Mouse (Mus musculus) liver, postnatal 0 days (tissue): ENCODE data around the gene Rab20. TPM values are rescaled to one million over a fixed set of nuclear protein-coding genes. Genes with fewer than 3 reads are reported as not detected.

ENCODE experiments used
- ATAC-seq: fragments of 200-750 bp; cut with Nextera tagmentation; 2 replicates; pipeline ENCODE4 v1.8.0; 2017; ENCODE audit warnings: mild to moderate bottlenecking, moderate library complexity
- DNase-seq: peaks from one replicate; pipeline ENCODE4 v3.0.0-alpha.2; 2016
- H3K27ac ChIP-seq: fragments of 300-500 bp; sonication (generic); 2 replicates; pipeline ENCODE4 v1.5.1; 2014; ENCODE audit warnings: antibody characterized with exemption, moderate library complexity, mild to moderate bottlenecking, low read depth
- H3K27me3 ChIP-seq: fragments of 300-500 bp; sonication (generic); 2 replicates; pipeline ENCODE4 v1.6.1; 2014; ENCODE audit warnings: low read length, control low read depth, mixed read lengths; ENCODE audit not compliant: insufficient read depth
- H3K36me3 ChIP-seq: fragments of 300-500 bp; sonication (generic); replicated peaks from 2 replicates; pipeline ENCODE4 v1.6.1; 2014; ENCODE audit warnings: mild to moderate bottlenecking, control low read depth, low read length, moderate library complexity, mixed read lengths; ENCODE audit not compliant: insufficient read depth
- H3K4me1 ChIP-seq: fragments of 300-500 bp; sonication (generic); 2 replicates; pipeline ENCODE4 v1.6.1; 2014; ENCODE audit warnings: antibody characterized with exemption, mild to moderate bottlenecking, control low read depth; ENCODE audit not compliant: insufficient read depth
- H3K4me2 ChIP-seq: fragments of 300-500 bp; sonication (generic); 2 replicates; pipeline ENCODE4 v1.6.1; 2014; ENCODE audit warnings: low read depth, mild to moderate bottlenecking, low read length, moderate library complexity, mixed read lengths
- H3K4me3 ChIP-seq: fragments of 300-500 bp; sonication (generic); 2 replicates; pipeline ENCODE4 v1.5.1; 2014; ENCODE audit warnings: low read depth, low read length
- H3K9ac ChIP-seq: fragments of 300-500 bp; sonication (generic); replicated peaks from 2 replicates; pipeline ENCODE4 v1.6.1; 2014; ENCODE audit warnings: mild to moderate bottlenecking, moderate library complexity
- H3K9me3 ChIP-seq: fragments of 300-500 bp; sonication (generic); 2 replicates; pipeline ENCODE4 v1.6.1; 2016; ENCODE audit warnings: mild to moderate bottlenecking, control low read depth, low read length, mixed read lengths
- CTCF ChIP-seq: sonication (generic); IDR thresholded peaks from 2 replicates; pipeline ENCODE4 v1.5.1; 2016; ENCODE audit warnings: antibody characterized with exemption, low read depth
- EP300 ChIP-seq: IDR thresholded peaks from 2 replicates; pipeline ENCODE4 v1.6.1; 2016; ENCODE audit warnings: antibody characterized with exemption, low read depth, mild to moderate bottlenecking
- WGBS: fragments of 180-500 bp; shearing (Covaris S2); extraction: QIAGEN DNeasy Blood & Tissue Kit; methylation state at CpG from one replicate; pipeline ENCODE4 v1.1.7; 2014; ENCODE audit not compliant: insufficient replicate concordance; 5-methylcytosine and 5-hydroxymethylcytosine counted together
- polyA plus RNA-seq: library from polyadenylated mRNA; unstranded; fragments of >200 nt; fragmentation: Nextera tagmentation; extraction: Ambion mirVana; gene quantifications from 2 replicates; pipeline ENCODE4 v1.2.1, GENCODE M21; 2015

The Rab20 gene
- polyA plus RNA-seq, 1 experiment from 2014 or later, result 10.7 TPM

GRCm38 (mm10) chr8:11445790-11446189, 32.7 kb downstream of the Rab20 start:
- 86% methylated on average over 13 of the region's 13 CpGs for WGBS
- Histone ChIP-seq H3K4me1 (peaks cover under 1% of the 10 kb centered on the region; the same call in 1 of the 2 replicates), H3K4me2 (no peak overlapping the region), H3K36me3 (peaks cover 2% of the 10 kb centered on the region), H3K27me3 (no peaks in the 10 kb centered on the region), H3K4me3 (no peak overlapping the region), H3K27ac (no peak overlapping the region), H3K9ac (no peak overlapping the region), H3K9me3 (no peaks in the 10 kb centered on the region)
- TF ChIP-seq EP300 (no peak), CTCF (no peak)
- ATAC-seq (no peak), DNase-seq (no peak)

DNA sequence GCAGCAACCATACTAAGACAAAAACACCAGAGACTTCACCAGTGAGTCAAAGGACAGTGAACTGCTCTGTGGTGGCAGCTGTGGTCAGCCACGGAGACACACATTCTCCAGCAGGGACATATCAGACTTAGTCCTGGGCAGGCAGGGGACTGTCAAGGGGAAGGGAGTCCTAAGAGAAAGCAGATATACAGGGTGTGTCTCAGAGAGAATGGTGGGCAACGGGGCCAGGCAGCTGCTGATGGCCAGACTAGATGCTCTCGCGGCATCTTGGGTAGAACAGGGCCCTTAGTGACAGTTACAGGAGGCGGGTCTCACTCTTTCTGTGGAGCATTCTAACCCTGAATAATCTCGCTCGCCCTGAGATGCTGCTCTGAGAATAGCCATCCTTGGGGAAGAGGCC, 34.3 kb downstream of the Rab20 start:
- TF ChIP-seq CTCF, result no peak
- TF ChIP-seq EP300, result no peak
- H3K4me2 ChIP-seq, result 0 out of 2 replicates have a peak overlapping the region, but pooled peaks have one; percentile 14
- peak; percentile 57 for ATAC-seq
- no peaks in the 10 kb centered on the region for H3K4me1 ChIP-seq
- 61% methylated on average over 7 of the region's 7 CpGs for WGBS
- DNase-seq, result no peak
- H3K9ac ChIP-seq, result no peak overlapping the region
- no peak overlapping the region for H3K4me3 ChIP-seq
- H3K9me3 ChIP-seq, result no peaks in the 10 kb centered on the region
- peaks cover 2% of the 10 kb centered on the region for H3K36me3 ChIP-seq
- H3K27me3 ChIP-seq, result no peaks in the 10 kb centered on the region
- no peak overlapping the region for H3K27ac ChIP-seq

DNA sequence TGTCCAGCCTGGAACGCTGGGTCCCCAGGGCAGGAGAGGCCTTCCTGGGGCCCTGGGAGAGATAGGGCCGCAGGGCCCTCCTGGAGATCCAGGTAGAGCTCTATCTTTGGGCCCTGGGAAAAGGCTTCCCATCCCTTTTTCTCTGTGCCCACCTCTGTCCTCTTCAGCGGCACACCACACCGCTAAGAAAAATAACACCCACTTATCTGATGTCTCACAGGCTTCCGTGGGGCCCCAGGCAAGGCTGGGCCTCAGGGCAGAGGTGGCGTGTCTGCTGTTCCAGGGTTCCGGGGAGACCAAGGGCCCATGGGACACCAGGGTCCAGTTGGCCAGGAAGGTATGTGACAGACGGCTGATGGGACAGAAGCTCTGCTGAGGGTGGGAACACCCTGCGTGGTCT, 34.9 kb downstream of the Rab20 start:
- DNase-seq (no peak), ATAC-seq (peak; percentile 60)
- Histone ChIP-seq H3K9me3 (no peaks in the 10 kb centered on the region), H3K4me1 (no peaks in the 10 kb centered on the region), H3K27me3 (no peaks in the 10 kb centered on the region), H3K4me3 (no peak overlapping the region), H3K36me3 (peaks cover under 1% of the 10 kb centered on the region), H3K27ac (no peak overlapping the region), H3K9ac (no peak overlapping the region), H3K4me2 (no peak overlapping the region)
- WGBS, result 55% methylated on average over 9 of the region's 9 CpGs
- TF ChIP-seq CTCF, result no peak
- no peak for TF ChIP-seq EP300

DNA sequence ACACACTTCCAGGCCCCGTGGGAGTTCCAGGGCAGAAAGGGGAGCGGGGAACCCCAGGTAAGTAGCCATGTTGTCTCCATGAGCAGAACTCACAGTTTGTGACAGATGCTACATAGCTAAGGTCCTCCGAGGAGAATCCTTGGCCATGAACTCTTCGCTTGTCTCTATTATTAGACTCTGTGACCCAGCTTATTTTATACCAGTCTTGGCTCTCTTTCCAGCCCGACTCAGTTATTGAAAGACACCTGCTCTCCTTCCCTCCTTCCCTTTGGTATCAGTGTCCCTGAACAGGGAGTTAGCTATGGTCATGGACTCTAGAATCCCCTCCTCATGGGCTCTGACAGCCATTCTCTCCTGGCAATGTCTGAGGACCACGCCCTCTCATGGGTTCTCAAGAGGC, 37.2 kb downstream of the Rab20 start:
- Histone ChIP-seq H3K9me3 (no peaks in the 10 kb centered on the region), H3K4me1 (no peaks in the 10 kb centered on the region), H3K9ac (no peak overlapping the region), H3K4me3 (no peak overlapping the region), H3K27me3 (no peaks in the 10 kb centered on the region), H3K27ac (no peak overlapping the region), H3K36me3 (no peaks in the 10 kb centered on the region; the same call in none of the 2 replicates), H3K4me2 (no peak overlapping the region)
- TF ChIP-seq CTCF (no peak), EP300 (no peak)
- 79% methylated on average over 6 of the region's 6 CpGs for WGBS
- DNase-seq (no peak), ATAC-seq (no peak)

DNA sequence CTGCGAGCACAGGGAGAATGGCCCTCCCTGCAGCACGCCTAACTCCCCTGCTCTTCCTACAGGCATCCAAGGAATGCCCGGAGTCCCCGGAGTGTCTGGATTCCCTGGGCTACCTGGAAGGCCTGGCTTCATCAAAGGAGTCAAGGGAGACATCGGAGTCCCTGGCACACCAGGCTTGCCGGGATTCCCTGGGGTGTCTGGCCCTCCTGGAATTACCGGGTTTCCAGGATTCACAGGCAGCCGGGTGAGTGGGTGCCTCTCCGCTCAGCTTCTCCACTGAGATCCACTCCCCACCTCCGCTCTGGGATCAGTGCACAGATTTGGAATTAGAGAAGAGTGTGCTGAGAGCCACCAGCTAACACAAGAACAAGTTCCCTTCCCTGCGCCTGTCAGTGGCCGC, 40.6 kb downstream of the Rab20 start:
- TF ChIP-seq EP300 (no peak), CTCF (no peak)
- no peak for ATAC-seq
- DNase-seq, result no peak
- WGBS, result 77% methylated on average over 12 of the region's 12 CpGs
- H3K36me3 ChIP-seq, result no peaks in the 10 kb centered on the region
- no peaks in the 10 kb centered on the region for H3K9me3 ChIP-seq
- no peak overlapping the region for H3K9ac ChIP-seq
- no peak overlapping the region for H3K27ac ChIP-seq
- no peak overlapping the region for H3K4me3 ChIP-seq
- H3K27me3 ChIP-seq, result no peaks in the 10 kb centered on the region
- no peak overlapping the region for H3K4me2 ChIP-seq
- H3K4me1 ChIP-seq, result no peaks in the 10 kb centered on the region

DNA sequence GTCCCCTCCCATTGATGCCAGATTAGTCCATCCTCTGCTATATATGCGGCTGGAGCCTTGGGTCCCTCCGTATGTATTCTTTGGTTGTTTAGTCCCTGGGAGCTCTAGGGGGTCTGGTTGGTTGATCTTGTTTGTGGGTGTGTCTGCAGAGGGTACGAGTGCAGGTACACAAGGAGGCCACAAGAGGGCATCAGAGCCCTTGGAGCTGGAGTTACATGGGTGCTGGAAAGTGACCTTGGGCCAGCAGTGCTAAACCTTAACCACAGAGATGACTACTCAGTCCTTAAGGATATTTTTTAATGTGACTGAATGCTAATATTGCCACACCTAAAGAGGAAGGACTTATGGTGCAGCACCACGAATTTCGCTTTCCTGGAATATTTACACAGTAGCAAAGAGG, 47.8 kb downstream of the Rab20 start:
- Histone ChIP-seq H3K4me2 (no peak overlapping the region), H3K4me1 (no peaks in the 10 kb centered on the region), H3K4me3 (no peak overlapping the region), H3K36me3 (no peaks in the 10 kb centered on the region), H3K9ac (no peak overlapping the region), H3K9me3 (no peaks in the 10 kb centered on the region), H3K27me3 (no peaks in the 10 kb centered on the region), H3K27ac (no peak overlapping the region)
- 59% methylated on average over 5 of the region's 5 CpGs for WGBS
- DNase-seq (peak; percentile 33), ATAC-seq (no peak)
- TF ChIP-seq EP300 (no peak), CTCF (peak; percentile 74)

DNA sequence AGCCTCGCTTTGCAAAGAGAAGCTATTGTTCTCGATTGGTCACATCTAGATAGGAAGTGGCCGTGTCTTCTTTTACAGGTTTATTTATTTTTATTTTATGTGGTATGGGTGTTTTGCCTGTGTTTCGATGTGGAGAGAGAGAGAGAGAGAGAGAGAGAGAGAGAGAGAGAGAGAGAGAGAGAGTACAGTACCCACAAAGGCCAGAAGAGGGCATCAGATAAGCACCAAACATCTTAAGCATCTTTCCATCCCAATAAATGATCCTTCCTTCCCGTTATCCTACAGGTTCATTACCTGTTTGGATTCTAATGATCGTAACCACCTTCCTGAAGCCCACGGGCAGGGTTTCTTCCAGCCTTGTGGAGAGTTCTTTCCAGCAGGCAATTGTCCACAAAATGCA, 55.4 kb downstream of the Rab20 start:
- no peak for ATAC-seq
- TF ChIP-seq CTCF, result peak; percentile 53
- TF ChIP-seq EP300, result no peak

More for the DNA sequence above, 55.4 kb downstream of the Rab20 start:
- Histone ChIP-seq H3K27me3 (no peaks in the 10 kb centered on the region), H3K4me3 (no peak overlapping the region), H3K4me2 (no peak overlapping the region), H3K27ac (no peak overlapping the region), H3K4me1 (no peaks in the 10 kb centered on the region), H3K9me3 (no peaks in the 10 kb centered on the region), H3K9ac (no peak overlapping the region), H3K36me3 (no peaks in the 10 kb centered on the region; the same call in 1 of the 2 replicates)
- no peak for DNase-seq
- WGBS, result 69% methylated on average over 7 of the region's 7 CpGs
